Mouse (Mus musculus) frontal cortex, adult (tissue): Measurements from ENCODE around the gene D630003M21Rik.
A peak's percentile ranks its signal among the peaks of the same experiment; 100 is the strongest.

Experiments used
- ATAC-seq: cut with Nextera tagmentation; 2 replicates; pipeline ENCODE4 v1.9.2; 2017; ENCODE audit warnings: mild to moderate bottlenecking, moderate library complexity, mixed read lengths; ENCODE audit not compliant: low TSS enrichment

The D630003M21Rik gene

DNA sequence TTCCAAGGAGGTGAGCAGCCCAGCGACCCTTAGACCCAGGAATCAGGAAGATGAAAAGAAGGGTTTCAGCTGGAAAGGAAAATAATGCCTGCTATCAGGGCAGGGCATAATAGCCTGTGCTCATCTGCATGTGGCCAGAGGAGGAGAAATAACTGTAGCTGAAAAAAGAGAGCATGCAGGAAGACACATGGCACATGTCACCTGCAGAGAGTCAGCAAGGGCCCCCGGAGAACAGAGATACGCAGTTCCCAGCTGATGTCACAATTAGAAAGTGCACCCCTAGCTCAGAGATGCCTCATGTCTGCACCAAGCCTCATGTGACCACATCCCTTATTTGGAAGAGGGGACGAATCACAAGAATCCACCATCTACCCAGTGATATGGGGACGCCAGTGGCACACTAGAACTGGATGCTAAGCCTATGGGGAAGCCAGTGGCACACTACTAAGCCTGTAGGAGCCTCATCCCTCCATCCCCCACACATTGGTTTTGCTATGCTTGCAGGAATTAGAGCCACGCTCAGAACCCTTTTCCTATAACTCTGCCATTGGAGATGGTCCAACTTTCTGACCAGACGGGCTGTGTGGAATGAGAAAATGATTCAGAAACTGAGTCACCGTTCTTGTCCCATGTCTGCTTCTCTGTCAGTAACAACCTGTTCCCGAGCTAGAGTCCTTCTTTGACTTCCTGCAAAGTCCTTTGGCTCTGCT lies 61.4 kb downstream of the D630003M21Rik start:
- ATAC-seq: peak; percentile 47; the same call in 1 of the 2 replicates

GRCm38 (mm10) chr2:158166628-158167027 lies 62.4 kb downstream of the D630003M21Rik start:
- ATAC-seq: peak; percentile 27; the same call in 1 of the 2 replicates

DNA sequence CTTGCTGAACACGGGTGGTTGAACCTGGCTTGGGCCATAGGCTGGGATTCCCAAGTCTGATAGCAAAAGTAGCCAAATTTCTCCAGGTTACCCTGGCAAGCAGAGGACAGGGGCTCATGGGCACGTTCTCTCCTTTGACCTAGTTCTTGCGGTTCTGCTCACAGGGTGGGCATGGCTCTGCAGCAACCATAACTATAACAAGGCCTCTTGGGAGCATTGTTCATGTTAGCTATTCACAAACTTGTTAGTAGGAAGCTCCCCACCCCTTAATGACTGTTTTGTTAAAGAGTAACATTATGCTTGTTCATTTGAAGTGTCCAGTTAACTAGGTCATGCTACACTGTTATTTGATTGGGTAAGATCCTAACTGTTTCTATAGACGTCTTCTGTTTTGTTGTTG lies 63.2 kb downstream of the D630003M21Rik start:
- ATAC-seq: no peak

- no peak for ATAC-seq
Observed at GRCm38 (mm10) chr2:158163034-158163433, 66.0 kb downstream of the D630003M21Rik start.

DNA sequence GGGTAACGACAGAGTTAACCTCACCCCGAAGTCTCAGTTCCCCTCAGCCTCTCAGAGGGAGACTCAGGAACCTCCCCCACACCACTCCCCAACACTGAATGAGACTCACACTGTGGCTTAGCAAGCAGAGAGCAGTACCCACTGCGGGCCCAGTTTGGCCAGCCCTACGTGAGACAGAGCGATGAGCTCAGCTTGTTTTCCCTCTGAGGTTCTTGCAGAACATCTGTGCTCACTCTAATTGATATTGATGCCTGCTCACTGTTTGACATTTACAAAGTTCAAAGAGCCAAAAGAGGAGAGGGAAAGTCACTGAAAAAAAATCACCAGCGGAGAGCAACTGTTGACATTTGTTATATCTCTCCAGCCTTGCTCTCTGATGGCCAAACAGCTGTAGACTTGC lies 67.3 kb downstream of the D630003M21Rik start:
- ATAC-seq: no peak

DNA sequence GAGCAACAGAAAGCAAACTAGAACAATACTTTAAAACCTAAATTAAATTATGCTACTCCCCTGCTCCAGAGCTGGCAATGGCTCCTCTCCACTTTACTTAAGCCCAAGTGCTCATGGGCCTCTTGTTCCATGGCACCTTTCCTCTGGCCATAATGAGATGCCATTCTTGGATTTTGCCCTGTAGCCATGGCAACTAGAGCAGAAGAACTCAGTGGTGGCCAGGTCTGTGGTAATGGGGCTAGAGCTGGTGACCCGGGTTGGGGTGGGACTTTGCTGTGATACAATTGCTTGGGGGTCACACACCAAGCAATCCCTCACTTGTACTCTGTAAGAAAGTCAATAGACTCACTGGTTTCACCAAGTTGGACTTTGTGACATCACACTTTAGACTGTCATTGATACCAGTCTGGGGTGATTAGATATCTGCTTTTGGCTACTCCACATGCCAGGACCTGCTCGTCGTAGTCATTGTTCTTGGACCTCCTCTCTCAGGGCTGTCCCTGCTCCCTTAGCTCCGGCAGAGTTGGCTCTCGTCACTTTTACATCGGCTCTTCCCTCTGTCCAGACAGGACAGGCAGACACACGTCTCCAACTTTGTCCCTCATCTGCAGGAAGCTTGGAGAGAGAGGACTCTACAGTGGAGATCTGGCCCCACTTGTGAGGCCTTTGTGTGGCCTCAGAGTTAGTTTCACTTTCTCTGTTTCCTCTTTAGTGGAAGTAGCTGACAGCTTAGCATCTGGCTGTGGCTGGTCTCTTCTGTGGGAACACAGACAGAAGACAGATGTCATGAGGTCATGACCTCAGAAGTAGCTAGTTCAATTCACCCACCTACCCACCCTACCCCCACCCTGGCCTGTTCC lies 69.4 kb downstream of the D630003M21Rik start:
- no peak for ATAC-seq

DNA sequence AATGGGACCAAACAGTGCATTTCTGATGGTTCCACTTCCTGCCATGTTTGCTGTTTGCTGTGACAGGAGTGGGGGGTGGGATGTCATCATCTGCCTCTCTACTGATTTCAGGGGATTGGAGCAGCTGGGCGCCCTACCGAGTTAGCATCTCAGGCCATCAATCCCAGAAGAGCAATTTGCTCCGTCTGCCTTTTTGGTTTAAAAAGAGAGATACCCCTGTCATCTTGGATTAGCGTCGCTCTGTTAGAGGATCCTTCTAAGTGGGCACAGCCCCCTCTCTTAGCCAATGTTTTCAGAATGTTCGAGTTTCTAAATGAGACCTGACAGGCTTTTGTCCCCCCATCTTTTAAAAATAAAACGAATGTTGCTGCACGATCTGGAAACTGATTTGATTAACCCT lies 71.4 kb downstream of the D630003M21Rik start:
- no peak for ATAC-seq

DNA sequence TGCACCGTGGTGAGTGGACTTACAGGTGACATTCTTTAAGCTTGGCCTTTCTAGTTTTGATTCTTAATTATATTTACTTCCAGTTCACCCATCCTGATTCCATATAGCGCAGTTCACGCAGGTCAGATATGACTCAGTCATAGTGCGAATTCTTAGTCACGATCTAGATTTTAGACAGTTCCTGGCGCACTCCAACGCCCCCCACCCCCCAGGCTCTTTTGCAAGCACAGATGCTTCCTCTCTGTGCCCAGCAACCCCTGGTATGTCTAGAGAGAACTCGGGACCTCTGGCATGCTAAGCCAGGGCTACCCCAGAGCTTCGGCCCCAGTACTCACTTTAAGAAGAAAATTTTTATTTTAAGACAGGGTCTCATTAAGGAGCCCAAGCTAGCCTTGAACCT lies 72.5 kb downstream of the D630003M21Rik start:
- ATAC-seq: no peak

DNA sequence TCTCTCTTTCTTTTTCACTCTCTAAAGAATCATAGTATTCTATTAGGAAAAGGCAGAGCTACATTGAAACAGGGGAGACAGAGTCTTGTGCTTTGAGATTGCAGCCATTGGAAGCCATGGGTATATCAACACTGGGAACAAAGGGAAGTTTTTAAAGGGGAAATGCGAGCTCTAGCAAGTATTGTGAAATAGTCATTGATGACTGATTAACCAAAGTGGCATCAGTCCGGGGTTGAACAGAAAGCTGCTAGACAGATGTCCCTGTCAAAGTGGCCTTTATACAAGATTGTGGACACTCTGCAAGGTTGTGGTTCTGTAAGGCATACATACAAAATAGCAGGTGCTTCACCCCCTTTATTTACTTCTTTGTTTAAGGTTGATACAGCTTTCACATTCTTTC lies 73.4 kb downstream of the D630003M21Rik start:
- no peak for ATAC-seq

DNA sequence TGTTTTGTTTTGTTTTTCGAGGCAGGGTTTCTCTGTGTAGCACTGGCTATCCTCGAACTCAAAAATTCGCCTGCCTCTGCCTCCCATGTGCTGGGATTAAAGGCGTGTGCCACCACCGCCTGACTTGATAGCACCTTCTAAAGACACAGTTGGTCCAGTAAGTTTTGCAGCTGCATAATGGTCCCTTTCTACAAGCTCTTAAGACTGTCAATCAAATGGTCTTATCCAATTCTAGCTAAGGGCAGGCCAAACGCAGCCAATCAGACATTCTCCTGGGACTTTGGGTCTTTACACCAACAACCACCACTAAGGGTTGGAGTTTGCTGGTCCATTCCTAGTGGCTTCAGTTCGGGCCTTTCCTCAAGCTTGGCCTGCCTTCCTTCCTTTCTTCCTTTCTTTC lies 73.9 kb downstream of the D630003M21Rik start:
- no peak for ATAC-seq

DNA sequence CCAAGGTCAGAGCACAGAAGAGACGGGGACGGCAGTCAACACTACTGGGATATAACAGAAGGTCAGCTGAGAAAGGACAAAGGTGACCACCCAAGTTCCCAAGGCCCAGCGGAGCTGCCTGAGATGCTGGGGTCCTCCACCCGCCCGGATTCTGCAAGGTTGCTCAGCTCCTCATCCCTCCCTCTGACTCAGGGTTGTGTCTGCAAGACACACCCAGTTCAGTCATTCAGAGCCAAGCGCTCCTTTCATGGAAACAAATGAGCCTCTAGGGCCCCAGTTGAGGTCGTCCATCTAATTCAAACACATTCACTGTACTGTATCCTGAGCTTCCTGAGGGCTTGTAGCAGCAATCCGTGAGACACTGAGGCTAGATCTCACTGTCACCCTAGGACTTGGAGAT lies 74.4 kb downstream of the D630003M21Rik start:
- no peak for ATAC-seq

DNA sequence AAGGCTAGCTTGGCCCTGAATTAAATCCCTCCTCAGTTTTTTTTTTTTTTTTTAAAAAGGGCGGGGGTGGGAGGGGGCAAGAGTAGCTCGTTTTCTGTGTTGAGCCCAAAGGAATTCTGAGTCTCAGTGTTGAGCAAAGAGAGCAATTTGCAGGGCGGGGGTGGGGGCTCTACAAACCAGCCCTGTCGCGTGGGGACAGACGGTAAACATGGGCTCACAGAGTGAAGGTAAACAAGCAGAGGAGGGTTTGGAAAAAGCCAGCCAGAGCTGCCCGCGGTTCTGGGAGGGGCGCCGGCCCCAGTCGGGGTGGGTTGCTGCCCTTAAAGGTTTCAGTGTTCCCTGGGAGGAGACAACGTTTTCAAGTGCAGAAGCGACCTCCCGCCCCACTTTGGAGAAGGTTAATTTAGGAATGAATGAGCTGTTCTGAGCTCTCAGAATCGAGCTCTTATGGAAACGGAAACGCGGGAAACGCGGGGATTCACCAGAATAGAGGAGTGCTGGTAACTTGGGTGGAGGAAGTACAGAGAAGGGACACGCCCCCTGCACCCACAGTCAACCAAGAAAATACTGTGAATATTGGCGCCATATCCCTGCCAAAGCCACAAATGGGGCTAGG lies 75.2 kb downstream of the D630003M21Rik start:
- ATAC-seq: no peak

DNA sequence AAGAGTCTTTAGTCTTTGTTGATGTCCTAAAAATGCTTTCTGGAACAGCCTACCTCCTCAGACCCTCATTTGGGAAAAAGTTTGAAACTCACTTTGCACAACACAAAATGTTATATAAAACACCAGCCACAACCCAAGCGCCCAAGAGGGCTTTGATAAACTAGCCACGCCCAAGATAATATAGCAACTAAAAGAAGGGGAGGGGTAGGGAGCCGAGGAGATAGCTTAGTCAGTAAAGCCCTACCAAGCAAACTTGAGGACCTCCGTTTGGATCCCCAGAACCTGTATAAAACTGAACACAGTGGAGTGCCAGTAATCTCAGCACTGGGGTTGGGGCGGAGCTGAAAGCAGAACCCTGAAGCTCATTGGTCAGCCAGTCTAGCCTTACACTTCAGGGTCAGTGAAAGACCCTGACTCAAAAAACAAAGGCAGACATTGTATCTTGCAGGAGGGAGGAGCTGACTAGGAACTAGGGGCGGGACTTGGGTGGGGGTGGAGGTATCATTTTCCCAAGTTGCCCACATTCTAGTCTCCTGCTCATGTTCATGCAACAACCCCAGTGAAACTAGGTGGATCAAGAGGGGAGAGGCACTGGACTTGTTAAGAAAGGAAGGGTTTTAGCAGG lies 76.2 kb downstream of the D630003M21Rik start:
- ATAC-seq: no peak

DNA sequence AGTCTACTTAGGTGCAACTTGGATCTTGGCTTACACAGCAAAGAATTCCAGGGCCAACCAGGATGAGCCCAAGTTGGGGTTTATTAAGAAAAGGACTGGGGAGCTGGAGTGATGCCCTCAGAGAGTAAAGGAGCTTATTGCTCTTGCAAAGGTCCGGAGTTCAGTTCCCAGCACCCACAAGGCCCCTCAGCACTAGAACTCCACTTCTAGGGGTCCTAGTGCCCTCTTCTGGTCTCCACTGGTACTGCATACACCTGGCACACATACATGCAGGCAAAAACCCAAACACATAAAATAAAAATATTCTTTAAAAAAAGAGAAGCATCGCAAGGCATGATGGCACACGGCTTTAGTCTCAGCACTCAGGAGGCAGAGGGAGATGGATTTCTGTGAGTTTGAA lies 77.9 kb downstream of the D630003M21Rik start:
- ATAC-seq: no peak

GRCm38 (mm10) chr2:158146971-158147370 lies 82.1 kb downstream of the D630003M21Rik start:
- ATAC-seq: no peak

- ATAC-seq: peak; percentile 74; the same call in 1 of the 2 replicates
Observed at GRCm38 (mm10) chr2:158146223-158146622, 82.8 kb downstream of the D630003M21Rik start, which contains the start of gene Tgm2. TSS of gene Tgm2 (minus strand) at chr2:158146436.

GRCm38 (mm10) chr2:158145528-158146065 lies 83.4 kb downstream of the D630003M21Rik start:
- ATAC-seq: no peak

GRCm38 (mm10) chr2:158144750-158145527 lies 84.1 kb downstream of the D630003M21Rik start:
- ATAC-seq: no peak

DNA sequence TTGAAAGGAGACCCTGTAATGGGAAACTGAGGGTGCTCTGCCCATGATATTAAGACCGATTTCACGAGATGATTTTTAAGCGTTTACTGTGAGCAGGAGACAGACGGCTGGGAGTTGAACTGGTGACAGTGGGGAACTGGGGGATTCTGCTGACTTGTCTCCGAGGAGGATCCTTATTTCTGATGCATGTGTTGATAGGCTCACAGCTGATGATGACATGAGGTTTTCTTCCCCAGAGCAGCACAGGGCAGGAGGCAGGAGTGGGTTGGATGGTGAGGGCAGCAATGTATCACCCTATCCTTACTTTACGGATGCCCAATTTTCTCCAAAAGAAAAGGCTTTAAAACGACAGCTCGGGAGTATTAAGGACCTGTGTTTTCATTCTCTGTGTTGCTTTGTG lies 84.8 kb downstream of the D630003M21Rik start:
- no peak for ATAC-seq

GRCm38 (mm10) chr2:158143816-158144215 lies 85.2 kb downstream of the D630003M21Rik start:
- ATAC-seq: no peak

GRCm38 (mm10) chr2:158142981-158143380 lies 86.0 kb downstream of the D630003M21Rik start:
- ATAC-seq: no peak
